Mouse (Mus musculus) induced T-regulatory cell, adult 2 months (primary cell): ENCODE measurements at regions not wholly inside any gene's neighbourhood (a gene's known extent, or its start where the extent isn't known, plus 50 kb on each side); places are given as distances from the start of the nearest gene placed in this dataset.

ENCODE experiments used
- DNase-seq: peaks from one replicate; pipeline ENCODE4 v3.0.0-alpha.2; 2012; ENCODE audit warnings: low read depth

GRCm38 (mm10) chr19:37836900-37837299, 139.3 kb downstream of the Cyp26a1 start:
- DNase-seq = no peak
